Mouse (Mus musculus): ENCODE measurements around the gene Cdkn1c. TPM values are rescaled to one million over a fixed set of nuclear protein-coding genes. Genes with fewer than 3 reads are reported as not detected.

The Cdkn1c gene
- polyA plus RNA-seq (2015; fragmentation: Nextera tagmentation; extraction: Ambion mirVana) = 275 and 292 TPM in 2 replicates

DNA sequence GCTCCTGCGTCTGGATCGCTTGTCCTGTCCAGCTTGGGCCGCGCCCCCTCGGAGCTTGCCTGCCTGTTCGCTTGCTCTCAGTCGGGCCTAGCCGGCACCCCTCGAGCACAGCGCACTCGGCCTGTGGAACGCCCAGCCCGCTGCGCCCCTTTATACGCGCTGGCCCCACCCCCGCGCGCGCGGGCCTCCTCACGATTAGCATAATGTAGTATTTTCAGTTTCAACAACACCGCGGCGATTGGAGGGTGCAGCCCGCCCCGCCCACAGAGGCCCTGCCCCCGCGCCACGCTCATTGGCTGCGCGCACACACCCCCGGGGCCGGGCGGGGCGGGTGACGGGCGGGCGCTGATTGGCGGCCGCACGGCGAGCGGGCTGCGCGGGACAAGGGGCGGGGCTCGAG is at the start of gene Cdkn1c:
TSS of gene Cdkn1c (minus strand) at position 177 of the 400 bp plus-strand sequence.
- WGBS = 28% methylated on average over 47 of the region's 48 CpGs
- peak within 1 kb of the TSS; percentile 61 for H3K4me2 ChIP-seq
- H3K9me3 ChIP-seq (replicated peaks) = 0 out of 2 replicates have a peak, but pooled peaks cover 3% of the 10 kb centered on the region
- H3K36me3 ChIP-seq = no peaks in the 10 kb centered on the region
- peak within 1 kb of the TSS; percentile 75 for H3K27ac ChIP-seq (replicated peaks)
- H3K27me3 ChIP-seq (replicated peaks) = 0 out of 2 replicates have a peak, but pooled peaks cover 3% of the 10 kb centered on the region
- H3K4me1 ChIP-seq = peaks cover 33% of the 10 kb centered on the region
- ATAC-seq (ENCODE audit: low FRiP score) = peak; percentile 88
- peak within 1 kb of the TSS; percentile 57 for H3K9ac ChIP-seq (replicated peaks)
- peak within 1 kb of the TSS; percentile 57 for H3K4me3 ChIP-seq (replicated peaks)

DNA sequence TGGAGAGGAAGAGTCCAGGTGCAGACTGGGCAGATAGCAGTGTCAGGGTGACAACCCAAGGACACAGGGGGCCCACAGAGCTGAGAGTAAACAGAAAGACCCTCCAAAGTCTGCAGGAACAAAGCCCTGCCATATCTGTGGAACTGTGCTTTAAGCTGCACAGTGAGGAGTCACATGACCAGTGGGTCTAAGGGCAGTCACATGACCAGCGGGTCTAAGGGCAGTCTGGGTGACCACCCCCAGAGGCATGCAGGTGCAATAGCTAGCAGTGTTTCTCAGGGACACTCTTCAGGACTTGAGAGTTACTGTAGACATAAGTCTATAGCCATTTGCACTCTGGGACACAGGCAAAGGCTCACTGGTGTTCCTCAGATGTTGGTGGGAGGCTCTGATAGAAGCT is 48.7 kb upstream of the Cdkn1c start:
- 79% methylated on average over 1 of the region's 1 CpGs for WGBS
- Histone ChIP-seq H3K4me3 (replicated peaks) (no peak overlapping the region), H3K27me3 (replicated peaks) (peaks cover 9% of the 10 kb centered on the region), H3K4me2 (no peak overlapping the region), H3K9me3 (replicated peaks) (no peaks in the 10 kb centered on the region), H3K9ac (replicated peaks) (no peak overlapping the region), H3K4me1 (no peaks in the 10 kb centered on the region), H3K36me3 (peaks cover 28% of the 10 kb centered on the region), H3K27ac (replicated peaks) (no peak overlapping the region)
- ATAC-seq (ENCODE audit: low FRiP score) = no peak

DNA sequence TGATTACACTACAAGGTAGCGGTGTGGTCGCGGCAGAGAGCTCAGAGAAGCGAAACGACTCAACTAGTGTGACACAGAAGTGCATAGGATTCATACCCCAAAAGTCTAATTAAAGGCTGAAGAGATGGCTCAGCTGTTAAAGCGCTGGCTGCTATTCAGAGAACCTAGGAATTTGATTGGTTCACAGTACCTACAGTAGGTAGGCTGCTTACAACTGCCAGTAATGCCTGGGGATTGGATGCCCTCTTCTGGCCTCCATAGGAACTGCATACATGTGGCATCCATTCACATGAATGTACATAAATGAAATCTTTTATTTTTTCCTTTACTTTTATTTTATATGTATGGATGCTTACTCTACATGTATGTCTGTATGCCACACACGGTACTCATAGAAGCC is 45.8 kb upstream of the Cdkn1c start:
- Histone ChIP-seq H3K4me2 (no peak overlapping the region), H3K9me3 (replicated peaks) (no peaks in the 10 kb centered on the region), H3K9ac (replicated peaks) (no peak overlapping the region), H3K27me3 (replicated peaks) (peaks cover 35% of the 10 kb centered on the region), H3K4me3 (replicated peaks) (no peak overlapping the region), H3K36me3 (0 out of 2 replicates have a peak, but pooled peaks cover 3% of the 10 kb centered on the region), H3K4me1 (peaks cover 12% of the 10 kb centered on the region), H3K27ac (replicated peaks) (no peak overlapping the region)
- no peak for ATAC-seq (ENCODE audit: low FRiP score)
- 26% methylated on average over 7 of the region's 7 CpGs for WGBS

DNA sequence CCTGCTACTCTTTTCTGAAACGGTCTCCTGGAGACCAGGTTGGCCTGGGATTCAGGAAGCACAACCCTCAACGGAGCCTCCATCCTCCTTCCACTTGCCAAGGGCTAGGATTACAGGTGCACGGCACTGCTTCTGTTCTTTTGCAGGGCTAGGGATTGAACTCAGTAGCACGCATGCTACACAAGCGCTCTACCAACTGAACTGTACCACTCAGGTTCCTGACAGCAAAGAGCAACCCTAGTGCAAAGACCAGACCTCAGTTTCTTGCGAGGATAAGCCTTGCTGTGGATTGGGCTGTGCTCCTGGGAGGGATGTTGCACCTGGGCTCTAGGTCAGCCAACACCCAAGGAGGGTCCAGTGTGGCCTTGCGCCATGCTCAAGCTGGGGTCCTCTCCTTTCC is 45.4 kb upstream of the Cdkn1c start:
- Histone ChIP-seq H3K4me1 (peaks cover 16% of the 10 kb centered on the region), H3K9ac (replicated peaks) (no peak overlapping the region), H3K4me3 (replicated peaks) (no peak overlapping the region), H3K36me3 (0 out of 2 replicates have a peak, but pooled peaks cover 3% of the 10 kb centered on the region), H3K4me2 (no peak overlapping the region), H3K9me3 (replicated peaks) (no peaks in the 10 kb centered on the region), H3K27ac (replicated peaks) (no peak overlapping the region), H3K27me3 (replicated peaks) (peaks cover 39% of the 10 kb centered on the region)
- no peak for ATAC-seq (ENCODE audit: low FRiP score)
- 74% methylated on average over 7 of the region's 7 CpGs for WGBS

DNA sequence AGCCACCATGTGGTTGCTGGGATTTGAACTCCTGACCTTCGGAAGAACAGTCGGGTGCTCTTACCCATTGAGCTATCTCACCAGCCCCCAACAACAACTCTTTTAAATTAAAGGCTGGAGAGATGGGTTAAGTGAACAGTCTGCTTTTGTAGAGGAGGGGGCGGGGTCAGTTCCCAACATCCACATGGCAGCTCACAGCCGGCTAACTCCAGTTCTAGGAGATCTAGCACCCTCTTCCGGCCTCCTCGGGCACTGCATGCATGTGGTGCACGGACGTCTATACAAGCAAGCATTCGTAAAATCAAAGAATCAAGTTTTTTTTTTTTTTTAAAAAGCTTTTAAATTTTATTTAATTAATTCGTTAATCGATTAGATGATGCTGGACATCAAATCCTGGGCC is 45.0 kb upstream of the Cdkn1c start:
- Histone ChIP-seq H3K4me3 (replicated peaks) (no peak overlapping the region), H3K4me2 (no peak overlapping the region), H3K9ac (replicated peaks) (no peak overlapping the region), H3K27ac (replicated peaks) (no peak overlapping the region), H3K36me3 (0 out of 2 replicates have a peak, but pooled peaks cover 3% of the 10 kb centered on the region), H3K9me3 (replicated peaks) (no peaks in the 10 kb centered on the region), H3K4me1 (peaks cover 20% of the 10 kb centered on the region), H3K27me3 (replicated peaks) (peaks cover 44% of the 10 kb centered on the region)
- WGBS = 35% methylated on average over 11 of the region's 11 CpGs
- ATAC-seq (ENCODE audit: low FRiP score) = no peak

DNA sequence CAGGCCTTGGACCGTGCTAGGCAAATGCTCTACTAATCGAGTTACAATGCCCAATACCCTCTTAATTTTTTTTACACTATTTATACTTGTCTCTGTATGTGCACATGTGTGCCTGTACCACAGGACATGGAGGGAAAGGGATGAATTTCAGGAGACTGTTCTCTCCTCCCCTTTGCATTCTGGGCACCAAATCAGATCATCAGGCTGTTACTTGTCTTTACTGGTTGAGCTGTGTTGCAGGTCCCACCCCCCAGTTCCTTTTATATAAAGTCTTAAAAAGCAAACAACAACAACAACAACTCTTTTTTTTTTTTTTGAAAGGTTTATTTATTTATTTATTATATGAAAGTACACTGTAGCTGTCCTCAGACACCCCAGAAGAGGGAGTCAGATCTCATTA is 44.6 kb upstream of the Cdkn1c start:
- WGBS = 88% methylated on average over 2 of the region's 2 CpGs
- Histone ChIP-seq H3K9me3 (replicated peaks) (no peaks in the 10 kb centered on the region), H3K4me3 (replicated peaks) (no peak overlapping the region)

DNA sequence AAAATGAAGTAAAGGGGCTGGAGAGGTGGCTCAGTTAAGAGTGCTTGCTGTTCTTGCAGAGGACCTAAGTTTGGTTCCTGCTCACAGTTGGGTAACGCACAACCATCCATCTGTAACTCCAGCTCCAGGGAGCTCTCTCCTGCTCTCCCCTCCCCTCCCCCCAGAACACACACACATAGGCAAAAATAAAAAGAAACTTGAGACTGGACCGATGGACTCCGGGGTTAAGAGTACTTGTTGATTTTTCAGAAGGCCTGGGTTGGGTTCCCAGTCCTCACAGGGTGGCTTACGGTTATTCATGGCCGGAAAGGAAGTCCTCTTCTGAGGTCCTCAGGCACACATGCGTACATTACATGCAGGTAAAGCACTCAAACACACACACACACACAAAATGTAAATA is 43.1 kb upstream of the Cdkn1c start:
- 84% methylated on average over 6 of the region's 6 CpGs for WGBS
- H3K9ac ChIP-seq (replicated peaks) = no peak overlapping the region

More for the DNA sequence above, 44.6 kb upstream of the Cdkn1c start:
- Histone ChIP-seq H3K27me3 (replicated peaks) (peaks cover 48% of the 10 kb centered on the region), H3K36me3 (0 out of 2 replicates have a peak, but pooled peaks cover 2% of the 10 kb centered on the region), H3K27ac (replicated peaks) (no peak overlapping the region), H3K4me1 (peaks cover 20% of the 10 kb centered on the region), H3K4me2 (no peak overlapping the region), H3K9ac (replicated peaks) (no peak overlapping the region)
- ATAC-seq (ENCODE audit: low FRiP score) = no peak

DNA sequence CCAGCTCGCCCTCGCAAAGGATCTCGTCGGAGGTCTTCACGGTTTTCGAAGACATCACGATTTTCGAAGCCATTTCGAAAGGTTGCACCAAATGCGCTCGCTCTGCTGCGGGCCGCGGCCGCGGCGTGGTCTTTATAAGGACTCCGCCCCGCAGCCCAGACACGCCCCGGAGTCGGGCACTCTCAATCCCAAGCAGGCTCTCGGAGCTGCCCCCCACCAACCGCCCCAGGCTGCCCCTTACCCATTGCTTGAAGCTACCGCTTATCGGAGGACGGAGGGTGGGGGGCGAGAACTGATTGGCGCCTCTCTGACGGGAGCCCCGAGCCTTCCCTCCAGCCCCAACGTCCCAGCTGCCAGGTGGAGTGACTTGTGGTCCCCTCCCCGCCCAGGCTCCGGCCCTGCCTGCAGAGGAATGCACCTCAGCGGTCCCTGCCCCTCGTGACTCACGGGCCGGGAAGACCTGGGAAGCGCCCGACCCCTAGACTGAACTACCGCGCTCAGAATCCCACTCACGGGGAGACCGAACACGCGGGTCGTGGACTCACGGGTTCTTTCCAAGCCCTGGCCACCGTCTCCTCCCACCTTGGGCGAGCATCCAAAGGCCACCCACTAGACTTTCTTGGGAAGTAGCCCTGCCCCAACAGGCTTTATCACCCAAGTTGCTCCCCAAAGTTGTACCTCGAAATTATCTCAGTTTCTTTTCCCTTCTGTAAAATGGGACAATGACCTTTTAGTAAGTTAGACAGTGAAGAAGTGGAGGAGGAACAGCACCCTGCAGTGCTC is 41.8 kb upstream of the Cdkn1c start, which contains the start of gene Phlda2:
TSS of gene Phlda2 (minus strand) at position 733 of the 783 bp plus-strand sequence.
- 7% methylated on average over 51 of the region's 51 CpGs for WGBS
- no peak for ATAC-seq (ENCODE audit: low FRiP score)
- H3K4me3 ChIP-seq (replicated peaks) = peak within 1 kb of the TSS; percentile 42
- no peaks in the 10 kb centered on the region for H3K9me3 ChIP-seq (replicated peaks)
- H3K4me2 ChIP-seq = peak within 1 kb of the TSS; percentile 74
- peaks cover 20% of the 10 kb centered on the region for H3K4me1 ChIP-seq
- peaks cover 58% of the 10 kb centered on the region for H3K27me3 ChIP-seq (replicated peaks)
- no peak within 1 kb of the TSS for H3K27ac ChIP-seq (replicated peaks)
- H3K9ac ChIP-seq (replicated peaks) = peak within 1 kb of the TSS; percentile 1; the same call in 1 of the 2 replicates
- no peaks in the 10 kb centered on the region for H3K36me3 ChIP-seq

More for the DNA sequence above, 43.1 kb upstream of the Cdkn1c start:
- H3K27ac ChIP-seq (replicated peaks) = no peak overlapping the region
- no peak for ATAC-seq (ENCODE audit: low FRiP score)
- H3K9me3 ChIP-seq (replicated peaks) = no peaks in the 10 kb centered on the region
- H3K4me3 ChIP-seq (replicated peaks) = no peak overlapping the region
- H3K27me3 ChIP-seq (replicated peaks) = peaks cover 60% of the 10 kb centered on the region
- peaks cover 20% of the 10 kb centered on the region for H3K4me1 ChIP-seq
- H3K4me2 ChIP-seq = no peak overlapping the region
- H3K36me3 ChIP-seq = no peaks in the 10 kb centered on the region

DNA sequence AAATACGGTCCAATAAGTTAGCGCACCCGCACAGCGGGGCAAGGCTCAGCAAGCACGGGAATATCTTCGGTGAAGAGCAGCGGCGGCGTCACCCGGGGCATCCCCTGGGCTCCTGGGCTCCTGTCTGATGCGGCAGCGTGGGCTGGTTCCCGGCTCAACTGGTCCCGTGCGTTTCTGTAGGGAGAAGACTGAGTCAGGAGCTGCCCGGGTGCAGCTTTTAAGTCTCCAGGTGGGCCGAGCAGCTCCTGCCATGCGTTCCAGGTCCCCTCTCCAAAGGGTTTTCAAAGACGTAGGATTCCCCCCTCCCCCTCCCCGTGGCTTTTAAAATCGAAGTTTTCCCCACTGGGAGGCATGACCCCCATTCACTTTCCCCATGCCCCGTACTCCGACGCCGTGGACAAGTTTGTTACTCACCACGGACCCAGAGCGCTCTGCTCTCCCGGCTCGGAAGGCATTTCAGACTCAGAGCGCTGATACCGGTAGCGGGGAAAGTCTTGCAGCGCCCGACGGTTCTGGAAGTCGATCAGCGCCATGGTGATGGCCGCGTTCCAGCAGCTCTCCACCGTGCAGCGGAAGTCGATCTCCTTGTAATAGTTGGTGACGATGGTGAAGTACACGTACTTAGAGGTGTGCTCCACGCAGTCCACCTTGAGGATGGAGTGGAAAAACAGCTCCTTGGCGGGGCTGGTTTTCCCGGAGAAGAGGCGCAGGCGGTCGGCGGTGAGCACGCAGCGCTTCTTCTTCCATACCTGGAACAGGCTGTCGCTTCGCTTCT is 41.0 kb upstream of the Cdkn1c start:
- peak; percentile 46; the same call in 1 of the 2 replicates for ATAC-seq (ENCODE audit: low FRiP score)
- peak overlapping the region; percentile 42 for H3K4me3 ChIP-seq (replicated peaks)
- no peaks in the 10 kb centered on the region for H3K36me3 ChIP-seq
- peak overlapping the region; percentile 74 for H3K4me2 ChIP-seq
- peaks cover 20% of the 10 kb centered on the region for H3K4me1 ChIP-seq
- peaks cover 58% of the 10 kb centered on the region for H3K27me3 ChIP-seq (replicated peaks)
- H3K27ac ChIP-seq (replicated peaks) = no peak overlapping the region
- no peaks in the 10 kb centered on the region for H3K9me3 ChIP-seq (replicated peaks)
- peak overlapping the region; percentile 1; the same call in 1 of the 2 replicates for H3K9ac ChIP-seq (replicated peaks)
- WGBS = 2% methylated on average over 55 of the region's 55 CpGs

DNA sequence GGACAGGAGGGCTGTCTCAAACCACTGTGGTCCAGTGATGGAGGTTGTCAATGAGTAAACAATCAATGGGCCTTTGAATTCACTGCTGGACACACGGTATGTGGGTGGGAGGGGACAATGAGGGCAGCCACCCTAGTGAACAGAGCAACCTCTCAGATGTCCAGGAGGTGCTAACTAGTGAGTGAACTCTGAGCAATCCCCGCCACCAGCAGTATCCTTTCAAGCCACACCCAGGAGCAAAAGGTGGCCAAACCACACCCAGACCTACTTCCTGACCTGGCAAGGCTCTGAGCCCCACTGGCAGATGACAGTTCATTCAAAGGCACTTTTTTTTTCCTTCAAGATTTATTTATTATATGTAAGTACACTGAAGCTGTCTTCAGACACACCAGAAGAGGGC is 40.1 kb upstream of the Cdkn1c start:
- H3K36me3 ChIP-seq = no peaks in the 10 kb centered on the region
- H3K4me1 ChIP-seq = peaks cover 20% of the 10 kb centered on the region
- WGBS = 31% methylated on average over 2 of the region's 2 CpGs
- H3K27ac ChIP-seq (replicated peaks) = no peak overlapping the region
- H3K9me3 ChIP-seq (replicated peaks) = no peaks in the 10 kb centered on the region
- no peak for ATAC-seq (ENCODE audit: low FRiP score)
- no peak overlapping the region for H3K4me3 ChIP-seq (replicated peaks)
- H3K27me3 ChIP-seq (replicated peaks) = peaks cover 58% of the 10 kb centered on the region
- no peak overlapping the region for H3K4me2 ChIP-seq
- no peak overlapping the region for H3K9ac ChIP-seq (replicated peaks)

DNA sequence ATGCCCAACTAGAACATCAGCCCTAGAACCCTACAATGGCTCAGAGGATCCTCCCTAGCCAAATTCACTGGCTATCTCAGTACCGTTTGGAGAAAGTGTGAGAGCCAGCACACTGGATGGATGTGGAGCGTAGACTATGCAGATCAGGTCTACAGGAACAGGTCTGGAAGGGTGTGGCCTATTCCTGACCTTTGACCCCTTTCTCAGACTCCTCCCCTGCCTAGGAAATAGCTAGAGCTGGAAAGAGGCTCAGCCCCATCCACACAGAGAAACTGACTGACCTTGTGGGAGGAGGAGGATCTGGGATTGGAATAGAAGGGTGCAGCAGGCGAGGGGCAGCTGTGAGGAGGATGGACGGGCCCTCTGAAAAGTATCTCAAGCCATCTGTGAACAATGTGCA is 37.7 kb upstream of the Cdkn1c start:
- 91% methylated on average over 4 of the region's 4 CpGs for WGBS
- no peak overlapping the region for H3K4me3 ChIP-seq (replicated peaks)
- H3K36me3 ChIP-seq = no peaks in the 10 kb centered on the region
- H3K27me3 ChIP-seq (replicated peaks) = peaks cover 43% of the 10 kb centered on the region
- H3K4me2 ChIP-seq = no peak overlapping the region
- no peaks in the 10 kb centered on the region for H3K9me3 ChIP-seq (replicated peaks)
- peaks cover 20% of the 10 kb centered on the region for H3K4me1 ChIP-seq
- no peak for ATAC-seq (ENCODE audit: low FRiP score)
- no peak overlapping the region for H3K27ac ChIP-seq (replicated peaks)
- no peak overlapping the region for H3K9ac ChIP-seq (replicated peaks)

All from neural tube, embryonic 15.5 days (tissue).